Mouse (Mus musculus): ENCODE data around the gene Srgap3. TPM values are rescaled to one million over a fixed set of nuclear protein-coding genes. Genes with fewer than 3 reads are reported as not detected.

Srgap3 gene
- total RNA-seq, 1 experiment, result 3.3 TPM

GRCm38 (mm10) chr6:112686485-112686884, 260.6 kb downstream of the Srgap3 start:
- Histone ChIP-seq H3K4me3 (ENCODE audit: insufficient read depth in 1 of 2, low read depth in 1 of 2, low read length in 2 of 2, poor library complexity in 1 of 2, severe bottlenecking in 1 of 2) (no peak overlapping the region), H3K9ac (ENCODE audit: insufficient read depth, low read depth, low read length, poor library complexity, severe bottlenecking) (no peak overlapping the region), H3K36me3 (ENCODE audit: control insufficient read depth, insufficient read depth, low read length, poor library complexity, severe bottlenecking) (peaks cover 17% of the 10 kb centered on the region), H3K9me3 (ENCODE audit: control insufficient read depth, insufficient read depth, low read depth, low read length) (no peaks in the 10 kb centered on the region), H3K27ac (ENCODE audit: insufficient read depth, low read depth, low read length, poor library complexity, severe bottlenecking) (no peak overlapping the region), H3K4me1 (ENCODE audit: control insufficient read depth in 2 of 2, insufficient read depth in 2 of 2, low read length in 2 of 2, poor library complexity in 1 of 2) (peaks cover 3 to 6% of the 10 kb centered on the region in 2 experiments; a peak in 3 of 4 replicates)
- no peak for DNase-seq (ENCODE audit: low read depth, low spot score)
- in situ Hi-C loops (cut with MboI; ENCODE audit: low sequenced_read_pairs in 2 of 2, unreplicated experiment in 2 of 2), result no loop called here
- TF ChIP-seq ZC3H11A (IDR thresholded peaks at IDR 0.05; ENCODE audit: borderline replicate concordance, low read depth, low read length) (no peak), ZNF384 (IDR thresholded peaks at IDR 0.05; ENCODE audit: low read depth, low read length) (no peak), CHD2 (IDR thresholded peaks at IDR 0.05; ENCODE audit: low read depth, low read length) (no peak)

GRCm38 (mm10) chr6:112684065-112684464, 263.0 kb downstream of the Srgap3 start:
- H3K36me3 ChIP-seq (ENCODE audit: control insufficient read depth, insufficient read depth, low read length, poor library complexity, severe bottlenecking), result peaks cover 25% of the 10 kb centered on the region

More at GRCm38 (mm10) chr6:112684065-112684464, 263.0 kb downstream of the Srgap3 start:
- H3K27ac ChIP-seq (ENCODE audit: insufficient read depth, low read depth, low read length, poor library complexity, severe bottlenecking), result no peak overlapping the region; the same call in 1 of the 2 replicates
- H3K4me1 ChIP-seq (ENCODE audit: control insufficient read depth in 2 of 2, insufficient read depth in 2 of 2, low read length in 2 of 2, poor library complexity in 1 of 2), result peaks cover 3 to 6% of the 10 kb centered on the region in 2 experiments; a peak in 3 of 4 replicates
- DNase-seq (ENCODE audit: low read depth, low spot score), result no peak
- no peaks in the 10 kb centered on the region for H3K9me3 ChIP-seq (ENCODE audit: control insufficient read depth, insufficient read depth, low read depth, low read length)
- H3K9ac ChIP-seq (ENCODE audit: insufficient read depth, low read depth, low read length, poor library complexity, severe bottlenecking), result no peak overlapping the region; the same call in 1 of the 2 replicates
- in situ Hi-C loops (cut with MboI; ENCODE audit: low sequenced_read_pairs in 2 of 2, unreplicated experiment in 2 of 2), result no loop called here
- TF ChIP-seq CHD2 (IDR thresholded peaks at IDR 0.05; ENCODE audit: low read depth, low read length) (no peak), HCFC1 (IDR thresholded peaks at IDR 0.05; ENCODE audit: borderline replicate concordance, insufficient read depth, low read length) (no peak), ZC3H11A (IDR thresholded peaks at IDR 0.05; ENCODE audit: borderline replicate concordance, low read depth, low read length) (no peak), ZNF384 (IDR thresholded peaks at IDR 0.05; ENCODE audit: low read depth, low read length) (no peak), MAFK (IDR thresholded peaks at IDR 0.05; ENCODE audit: insufficient read depth, low read depth, low read length) (peak; percentile 80)
- no peak overlapping the region for H3K4me3 ChIP-seq (ENCODE audit: insufficient read depth in 1 of 2, low read depth in 1 of 2, low read length in 2 of 2, poor library complexity in 1 of 2, severe bottlenecking in 1 of 2)

Other genes with a start within 250 kb of the Srgap3 start
- 52.9 and 63.6 TPM in 2 replicates for gene Thumpd3, start 99.0 kb upstream of the Srgap3 start, total RNA-seq (2012; rRNA removed)
- 79.4 and 81.4 TPM in 2 replicates for gene Setd5, start 130.1 kb upstream of the Srgap3 start, total RNA-seq (2012; rRNA removed)
- gene Lhfpl4, start 248.1 kb upstream of the Srgap3 start, total RNA-seq (2012; rRNA removed), result 5.2 and 5.9 TPM in 2 replicates